Mouse (Mus musculus) CH12.LX (cell line): ENCODE results near the gene Gnat1. TPM values are rescaled to one million over a fixed set of nuclear protein-coding genes. Genes with fewer than 3 reads are reported as not detected.

Experiments
- DNase-seq: peaks from one replicate; pipeline ENCODE4 v3.0.0-alpha.2; 2013; ENCODE audit errors: extremely low read depth
- H3K27ac ChIP-seq: 2 replicates; pipeline ENCODE4 v1.5.1; 2012; ENCODE audit warnings: low read depth, mild to moderate bottlenecking, control low read depth, moderate library complexity; ENCODE audit not compliant: insufficient read depth
- H3K27me3 ChIP-seq: replicated peaks from 2 replicates; pipeline ENCODE3; 2012; ENCODE audit warnings: inconsistent platforms
- H3K36me3 ChIP-seq, 2 experiments: replicated peaks in 1 of 2; 2 replicates each; pipeline versions ENCODE3 to v1.6.1; 2012; ENCODE audit warnings: inconsistent platforms in 1 of 2, low read length in 1 of 2, mild to moderate bottlenecking in 1 of 2, mixed read lengths in 1 of 2, moderate library complexity in 1 of 2; ENCODE audit not compliant: control insufficient read depth in 1 of 2, insufficient read depth in 1 of 2
- H3K4me1 ChIP-seq, 2 experiments: 2 replicates each; pipeline ENCODE4 v1.6.1; 2012; ENCODE audit warnings: inconsistent platforms in 1 of 2, moderate library complexity in 1 of 2; ENCODE audit not compliant: insufficient read depth in 2 of 2, control insufficient read depth in 1 of 2
- H3K4me2 ChIP-seq: 2 replicates; pipeline ENCODE4 v1.6.1; 2012; ENCODE audit warnings: low read depth, mild to moderate bottlenecking, control low read depth; ENCODE audit not compliant: poor library complexity, insufficient read depth, severe bottlenecking
- H3K4me3 ChIP-seq, 3 experiments: fragments of 150-350 bp in 1 of 3; sonication (generic) in 1 of 3; replicated peaks in 1 of 3; 2 replicates each; pipeline versions ENCODE3 to v1.5.1; 2011 to 2012; ENCODE audit warnings: low read depth in 2 of 3, low read length in 2 of 3, mild to moderate bottlenecking in 2 of 3, moderate library complexity in 2 of 3, control low read depth in 1 of 3, improper control_type of control experiment in 1 of 3, inconsistent platforms in 1 of 3, mixed read lengths in 1 of 3; ENCODE audit not compliant: poor library complexity in 1 of 3
- H3K79me2 ChIP-seq: replicated peaks from 2 replicates; pipeline ENCODE4 v1.6.1; 2012; ENCODE audit warnings: mild to moderate bottlenecking, moderate library complexity; ENCODE audit not compliant: control insufficient read depth, poor library complexity, insufficient read depth, severe bottlenecking; ENCODE audit errors: extremely low read depth
- H3K9ac ChIP-seq: 2 replicates; pipeline ENCODE4 v1.6.1; 2012; ENCODE audit warnings: low read depth, mild to moderate bottlenecking, control low read depth, moderate library complexity; ENCODE audit not compliant: insufficient read depth
- H3K9me3 ChIP-seq: replicated peaks from 2 replicates; pipeline ENCODE3; 2012; ENCODE audit warnings: low read length, inconsistent platforms, mixed read lengths
- BHLHE40 ChIP-seq: IDR thresholded peaks from 2 replicates; pipeline ENCODE4 v1.6.1; 2011; ENCODE audit warnings: mild to moderate bottlenecking, low read depth, low read length, improper control_type of control experiment
- CTCF ChIP-seq, 2 experiments: IDR thresholded peaks in 1 of 2; conservative IDR thresholded peaks in 1 of 2; 2 replicates each; pipeline ENCODE4 v1.5.1; 2011 to 2012; ENCODE audit warnings: low read depth in 2 of 2, low read length in 2 of 2, improper control_type of control experiment in 1 of 2, inconsistent platforms in 1 of 2, mild to moderate bottlenecking in 1 of 2, moderate library complexity in 1 of 2
- ELF1 ChIP-seq: IDR thresholded peaks from 2 replicates; pipeline ENCODE4 v1.6.1; 2014; ENCODE audit warnings: low read depth, mild to moderate bottlenecking, inconsistent platforms, low read length, improper control_type of control experiment
- EP300 ChIP-seq: IDR thresholded peaks from 2 replicates; pipeline ENCODE4 v1.6.1; 2011; ENCODE audit warnings: low read length, improper control_type of control experiment
- GABPA ChIP-seq: IDR thresholded peaks from 2 replicates; pipeline ENCODE4 v1.6.1; 2012; ENCODE audit warnings: low read depth, low read length, improper control_type of control experiment, inconsistent platforms; ENCODE audit not compliant: insufficient replicate concordance
- IRF4 ChIP-seq: IDR thresholded peaks from 2 replicates; pipeline ENCODE4 v1.6.1; 2014; ENCODE audit warnings: low read depth, mild to moderate bottlenecking, inconsistent platforms, low read length, improper control_type of control experiment
- JUN ChIP-seq: IDR thresholded peaks from 2 replicates; pipeline ENCODE4 v1.6.1; 2011; ENCODE audit warnings: low read depth, mild to moderate bottlenecking, low read length, improper control_type of control experiment, moderate library complexity; ENCODE audit not compliant: insufficient read depth
- JUND ChIP-seq: conservative IDR thresholded peaks from 2 replicates; pipeline ENCODE4 v1.6.1; 2011; ENCODE audit warnings: low read depth, low read length, improper control_type of control experiment
- MAFK ChIP-seq: IDR thresholded peaks from 2 replicates; pipeline ENCODE4 v1.6.1; 2011; ENCODE audit warnings: low read length, improper control_type of control experiment; ENCODE audit not compliant: insufficient replicate concordance
- MXI1 ChIP-seq: IDR thresholded peaks from 2 replicates; pipeline ENCODE4 v1.6.1; 2011; ENCODE audit warnings: mild to moderate bottlenecking, low read depth, low read length, improper control_type of control experiment
- MYC ChIP-seq: IDR thresholded peaks from 2 replicates; pipeline ENCODE4 v1.6.1; 2011; ENCODE audit warnings: low read depth, mild to moderate bottlenecking, improper control_type of control experiment, low read length
- NELFE ChIP-seq: IDR thresholded peaks from 2 replicates; pipeline ENCODE4 v1.6.1; 2011; ENCODE audit warnings: low read depth, low read length, improper control_type of control experiment
- NRF1 ChIP-seq: IDR thresholded peaks from 2 replicates; pipeline ENCODE4 v1.6.1; 2014; ENCODE audit warnings: low read depth, mild to moderate bottlenecking, inconsistent platforms, low read length, improper control_type of control experiment, moderate library complexity
- PAX5 ChIP-seq: IDR thresholded peaks from 2 replicates; pipeline ENCODE4 v1.6.1; 2012; ENCODE audit warnings: low read length, inconsistent platforms, mixed read lengths
- RCOR1 ChIP-seq: conservative IDR thresholded peaks from 2 replicates; pipeline ENCODE4 v1.6.1; 2012; ENCODE audit warnings: low read depth, mild to moderate bottlenecking, inconsistent platforms, low read length, improper control_type of control experiment
- SIN3A ChIP-seq: IDR thresholded peaks from 2 replicates; pipeline ENCODE4 v1.6.1; 2012; ENCODE audit warnings: low read length, improper control_type of control experiment, inconsistent platforms
- SMC3 ChIP-seq: IDR thresholded peaks from 2 replicates; pipeline ENCODE4 v1.6.1; 2011; ENCODE audit warnings: low read depth, low read length, improper control_type of control experiment
- TBP ChIP-seq: conservative IDR thresholded peaks from 2 replicates; pipeline ENCODE4 v1.6.1; 2011; ENCODE audit warnings: low read depth, low read length, improper control_type of control experiment
- USF1 ChIP-seq: IDR thresholded peaks from 2 replicates; pipeline ENCODE4 v1.6.1; 2014; ENCODE audit warnings: low read depth, mild to moderate bottlenecking, inconsistent platforms, low read length, improper control_type of control experiment
- USF2 ChIP-seq: conservative IDR thresholded peaks from 2 replicates; pipeline ENCODE4 v1.6.1; 2011; ENCODE audit warnings: low read depth, low read length, improper control_type of control experiment
- ZMIZ1 ChIP-seq: IDR thresholded peaks from 2 replicates; pipeline ENCODE4 v1.6.1; 2012; ENCODE audit warnings: low read depth, mild to moderate bottlenecking, inconsistent platforms, low read length, improper control_type of control experiment
- dilution Hi-C: fragments of 300-500 bp; cut with MboI; formaldehyde crosslinking; loops from 2 replicates; pipeline ENCODE4 v1.14.3; 2020; ENCODE audit warnings: low sequenced_read_pairs; ENCODE audit not compliant: extremely low pct_unique_long_range_greater_than_20kb, extremely low pct_ligation_motif_present
- in situ Hi-C: fragments of 300-500 bp; cut with MboI; formaldehyde crosslinking; loops from 3 replicates; pipeline ENCODE4 v1.14.3; 2019; ENCODE audit warnings: low sequenced_read_pairs, low pct_ligation_motif_present, low pct_unique_long_range_greater_than_20kb, mixed read lengths
- polyA plus RNA-seq: library from polyadenylated mRNA; unstranded; fragments of >175 nt; gene quantifications from 2 replicates; pipeline ENCODE4 v1.2.1, GENCODE M21; 2012; ENCODE audit warnings: low read depth; ENCODE audit not compliant: insufficient read length
- total RNA-seq, 2 experiments: library from RNA; depleted of rRNA; stranded (reverse); fragments of 300-350 nt in 1 of 2; fragments of >200 nt in 1 of 2; gene quantifications; 2 replicates each; pipeline ENCODE4 v1.2.3; 2012 to 2014

Gnat1 gene
- total and polyA plus RNA-seq, 3 experiments = 3.0 TPM; not detected in 2

- DNase-seq = no peak
- dilution Hi-C loops (no loop called here), in situ Hi-C loops (no loop called here)
- Histone ChIP-seq H3K27ac (no peak overlapping the region), H3K9me3 (no peaks in the 10 kb centered on the region), H3K9ac (no peak overlapping the region), H3K79me2 (no peaks in the 10 kb centered on the region), H3K36me3 (no peaks in the 10 kb centered on the region), H3K27me3 (peaks cover 92% of the 10 kb centered on the region), H3K4me3 (no peak overlapping the region), H3K4me1 (peaks cover 0 to 13% of the 10 kb centered on the region in 2 experiments; a peak in 3 of 4 replicates), H3K4me2 (no peak overlapping the region)
- TF ChIP-seq USF2 = no peak
- no peak for TF ChIP-seq RCOR1
- no peak for TF ChIP-seq GABPA
- no peak for TF ChIP-seq ZMIZ1
- TF ChIP-seq MXI1 = no peak
- no peak for TF ChIP-seq TBP
- TF ChIP-seq SIN3A = no peak
- no peak for TF ChIP-seq CTCF (conservative IDR thresholded peaks at IDR 0.05 in 1 of 2, IDR thresholded peaks at IDR 0.05 in 1 of 2; ENCODE audit: low read depth in 2 of 2, low read length in 2 of 2)
- no peak for TF ChIP-seq PAX5
- no peak for TF ChIP-seq SMC3
- TF ChIP-seq MAFK = no peak
- no peak for TF ChIP-seq IRF4
Measured at GRCm38 (mm10) chr9:107718781-107719540, 39.4 kb upstream of the Gnat1 start.

GRCm38 (mm10) chr9:107716951-107717350 is 37.4 kb upstream of the Gnat1 start:
- Histone ChIP-seq H3K27ac (no peak overlapping the region), H3K36me3 (no peaks in the 10 kb centered on the region), H3K4me2 (no peak overlapping the region), H3K9ac (no peak overlapping the region), H3K4me3 (no peak overlapping the region), H3K4me1 (peaks cover 0 to 9% of the 10 kb centered on the region in 2 experiments; a peak in 3 of 4 replicates), H3K27me3 (peaks cover 89% of the 10 kb centered on the region), H3K79me2 (no peaks in the 10 kb centered on the region), H3K9me3 (no peaks in the 10 kb centered on the region)
- DNase-seq = no peak
- in situ Hi-C loops (no loop called here), dilution Hi-C loops (no loop called here)
- no peak for TF ChIP-seq GABPA
- no peak for TF ChIP-seq MYC
- TF ChIP-seq JUN = no peak
- TF ChIP-seq BHLHE40 = no peak
- no peak for TF ChIP-seq ZMIZ1
- no peak for TF ChIP-seq NELFE
- TF ChIP-seq USF1 = no peak
- TF ChIP-seq PAX5 = no peak
- no peak for TF ChIP-seq JUND
- no peak for TF ChIP-seq EP300
- TF ChIP-seq NRF1 = no peak
- no peak for TF ChIP-seq IRF4
- TF ChIP-seq SIN3A = no peak
- TF ChIP-seq ELF1 = no peak
